Mouse (Mus musculus): ENCODE data around the gene Rhobtb1.

- TF ChIP-seq POLR2A (IDR thresholded peaks at IDR 0.05; ENCODE audit: control insufficient read depth, extremely low read depth, insufficient read depth, low read length, poor library complexity) (no peak), CTCF (IDR thresholded peaks at IDR 0.05; ENCODE audit: borderline replicate concordance, control insufficient read depth, extremely low read depth, insufficient read depth, low read length, poor library complexity) (no peak)
These were observed 9.6 kb downstream of the Rhobtb1 start for GRCm38 (mm10) chr10:69160877-69161276.

All from thymus, adult 2 months (tissue).